Mouse (Mus musculus) limb, embryonic 14.5 days (tissue): ENCODE measurements at regions not wholly inside any gene's neighbourhood (a gene's known extent, or its start where the extent isn't known, plus 50 kb on each side); places are given as distances from the start of the nearest gene placed in this dataset.

Experiments
- ATAC-seq: fragments of 200-750 bp; cut with Nextera tagmentation; 2 replicates; pipeline ENCODE4 v1.8.0; 2017; ENCODE audit warnings: low read depth, moderate number of reproducible peaks, moderate TSS enrichment; ENCODE audit not compliant: low FRiP score
- DNase-seq: peaks from one replicate; pipeline ENCODE4 v3.0.0-alpha.2; 2015; ENCODE audit warnings: low spot score
- H3K27ac ChIP-seq: fragments of 300-500 bp; sonication (generic); replicated peaks from 2 replicates; pipeline ENCODE4 v1.5.1; 2014; ENCODE audit warnings: low read depth, mild to moderate bottlenecking, low read length, moderate library complexity, mixed read lengths
- H3K27me3 ChIP-seq: fragments of 300-500 bp; sonication (generic); 2 replicates; pipeline ENCODE4 v1.6.1; 2014; ENCODE audit warnings: low read length, mixed read lengths; ENCODE audit not compliant: control insufficient read depth, insufficient read depth
- H3K36me3 ChIP-seq: fragments of 300-500 bp; sonication (generic); 2 replicates; pipeline ENCODE4 v1.6.1; 2014; ENCODE audit warnings: mild to moderate bottlenecking, low read length, moderate library complexity, mixed read lengths; ENCODE audit not compliant: control insufficient read depth, insufficient read depth
- H3K4me1 ChIP-seq: fragments of 300-500 bp; sonication (generic); 2 replicates; pipeline ENCODE4 v1.6.1; 2014; ENCODE audit warnings: antibody characterized with exemption, low read length, mixed read lengths; ENCODE audit not compliant: control insufficient read depth, insufficient read depth
- H3K4me2 ChIP-seq: fragments of 300-500 bp; sonication (generic); replicated peaks from 2 replicates; pipeline ENCODE4 v1.6.1; 2014; ENCODE audit warnings: low read depth, mild to moderate bottlenecking, low read length, moderate library complexity; ENCODE audit not compliant: severe bottlenecking
- H3K4me3 ChIP-seq: fragments of 300-500 bp; sonication (generic); replicated peaks from 2 replicates; pipeline ENCODE4 v1.5.1; 2014; ENCODE audit warnings: low read length
- H3K9ac ChIP-seq: fragments of 300-500 bp; sonication (generic); 2 replicates; pipeline ENCODE4 v1.6.1; 2014; ENCODE audit warnings: mild to moderate bottlenecking, low read depth, low read length, moderate library complexity; ENCODE audit not compliant: severe bottlenecking
- H3K9me3 ChIP-seq: fragments of 300-500 bp; sonication (generic); 2 replicates; pipeline ENCODE4 v1.6.1; 2016; ENCODE audit warnings: low read length; ENCODE audit not compliant: control insufficient read depth
- POLR2A ChIP-seq: fragments of 200-500 bp; IDR thresholded peaks from 2 replicates; pipeline ENCODE4 v1.8.0; 2012; ENCODE audit warnings: inconsistent platforms, mild to moderate bottlenecking, moderate library complexity, borderline replicate concordance; ENCODE audit not compliant: insufficient read depth, insufficient read length; ENCODE audit errors: extremely low read depth
- WGBS: fragments of 180-500 bp; shearing (Covaris S2); extraction: QIAGEN DNeasy Blood & Tissue Kit; methylation state at CpG from one replicate; pipeline ENCODE4 v1.1.7; 2014; 5-methylcytosine and 5-hydroxymethylcytosine counted together

DNA sequence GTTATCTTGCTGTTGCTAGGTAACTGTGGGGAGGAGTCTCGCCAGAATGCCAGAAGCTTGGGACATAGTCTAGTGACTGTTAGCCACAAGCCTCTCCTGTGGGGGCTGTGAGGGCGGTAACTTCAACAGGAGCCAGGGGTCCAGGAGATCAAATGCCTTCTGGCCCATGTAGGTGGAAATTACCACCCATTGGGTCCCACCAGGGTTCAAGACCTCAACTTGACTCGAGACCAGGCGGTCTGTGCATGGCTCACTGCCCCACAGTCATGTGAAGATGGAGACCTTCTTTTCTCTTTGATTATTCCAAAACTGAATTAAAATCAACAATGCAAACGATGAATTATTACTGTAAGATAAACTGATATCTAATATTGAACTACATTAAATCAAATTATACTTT lies 281.4 kb upstream of the BB014433 start:
- H3K9me3 ChIP-seq, result no peaks in the 10 kb centered on the region
- H3K27ac ChIP-seq, result no peak overlapping the region
- no peaks in the 10 kb centered on the region for H3K4me1 ChIP-seq
- DNase-seq (no peak), ATAC-seq (no peak)
- H3K4me2 ChIP-seq, result no peak overlapping the region
- TF ChIP-seq POLR2A, result no peak
- 55% methylated on average over 5 of the region's 5 CpGs for WGBS
- no peaks in the 10 kb centered on the region for H3K36me3 ChIP-seq
- H3K27me3 ChIP-seq, result no peaks in the 10 kb centered on the region
- H3K9ac ChIP-seq, result no peak overlapping the region
- H3K4me3 ChIP-seq, result no peak overlapping the region

DNA sequence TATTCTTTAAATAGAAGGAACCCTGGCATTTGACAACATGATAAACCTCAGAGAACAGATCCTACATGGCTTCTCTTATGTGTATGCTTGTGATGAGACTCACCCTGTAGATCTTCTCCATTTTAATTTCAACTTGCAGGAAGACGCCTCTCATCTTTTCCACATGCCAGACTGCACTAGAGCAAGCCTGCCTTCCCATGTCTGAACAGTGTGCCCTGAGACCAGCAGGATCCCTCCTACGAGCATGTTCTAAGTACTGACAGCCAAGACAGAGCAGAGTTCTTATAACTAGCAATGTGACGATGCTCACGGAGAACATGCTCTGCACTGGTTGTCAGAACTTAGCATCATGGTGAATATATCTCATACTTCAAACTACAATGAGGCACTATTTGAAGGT lies 277.5 kb upstream of the BB014433 start:
- no peaks in the 10 kb centered on the region for H3K4me1 ChIP-seq
- 85% methylated on average over 4 of the region's 4 CpGs for WGBS
- ATAC-seq (no peak), DNase-seq (no peak)
- no peak overlapping the region for H3K4me3 ChIP-seq
- H3K27ac ChIP-seq, result no peak overlapping the region
- no peaks in the 10 kb centered on the region for H3K9me3 ChIP-seq
- H3K27me3 ChIP-seq, result no peaks in the 10 kb centered on the region
- no peak for TF ChIP-seq POLR2A
- H3K9ac ChIP-seq, result no peak overlapping the region
- H3K4me2 ChIP-seq, result no peak overlapping the region
- no peaks in the 10 kb centered on the region for H3K36me3 ChIP-seq

DNA sequence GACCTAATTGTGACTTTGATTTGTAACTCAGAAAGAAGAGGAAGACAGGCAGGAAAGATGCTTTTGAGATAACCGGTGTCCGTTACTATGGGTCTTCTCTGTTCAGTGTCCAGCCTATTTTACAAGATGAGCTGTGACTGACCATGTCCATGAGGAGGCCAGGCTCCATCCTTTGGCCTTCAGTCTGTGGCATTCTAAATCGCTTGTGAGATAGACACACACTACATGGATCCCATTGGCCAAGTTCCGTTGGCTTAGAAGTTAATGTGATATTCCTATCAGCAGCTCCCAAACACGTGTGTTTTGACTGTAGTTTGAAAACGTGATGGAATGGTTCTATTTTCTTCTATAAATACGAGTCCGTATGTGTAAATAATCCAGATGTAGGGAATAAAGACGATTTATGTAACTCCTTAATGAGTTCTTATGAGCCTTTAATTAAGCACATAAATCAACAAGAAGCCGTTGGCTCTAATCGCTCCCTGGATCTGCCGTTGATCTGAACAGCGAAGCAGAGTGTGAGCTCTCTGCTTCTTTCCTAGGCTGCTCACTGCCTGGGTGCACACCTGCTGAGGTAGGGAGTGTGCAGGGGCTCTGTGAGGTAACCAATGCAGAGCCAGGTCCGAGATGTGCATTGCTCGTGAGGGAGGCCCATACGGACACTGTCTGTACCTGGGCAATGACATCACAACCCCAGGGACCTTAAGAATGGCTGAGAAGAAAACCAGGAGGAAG lies 272.4 kb upstream of the BB014433 start:
- DNase-seq (no peak), ATAC-seq (no peak)
- no peaks in the 10 kb centered on the region for H3K27me3 ChIP-seq
- TF ChIP-seq POLR2A, result no peak
- H3K36me3 ChIP-seq, result no peaks in the 10 kb centered on the region
- no peaks in the 10 kb centered on the region for H3K9me3 ChIP-seq
- no peak overlapping the region for H3K9ac ChIP-seq
- H3K4me2 ChIP-seq, result no peak overlapping the region
- no peak overlapping the region for H3K27ac ChIP-seq
- H3K4me3 ChIP-seq, result no peak overlapping the region
- WGBS, result 41% methylated on average over 16 of the region's 16 CpGs
- H3K4me1 ChIP-seq, result no peaks in the 10 kb centered on the region

DNA sequence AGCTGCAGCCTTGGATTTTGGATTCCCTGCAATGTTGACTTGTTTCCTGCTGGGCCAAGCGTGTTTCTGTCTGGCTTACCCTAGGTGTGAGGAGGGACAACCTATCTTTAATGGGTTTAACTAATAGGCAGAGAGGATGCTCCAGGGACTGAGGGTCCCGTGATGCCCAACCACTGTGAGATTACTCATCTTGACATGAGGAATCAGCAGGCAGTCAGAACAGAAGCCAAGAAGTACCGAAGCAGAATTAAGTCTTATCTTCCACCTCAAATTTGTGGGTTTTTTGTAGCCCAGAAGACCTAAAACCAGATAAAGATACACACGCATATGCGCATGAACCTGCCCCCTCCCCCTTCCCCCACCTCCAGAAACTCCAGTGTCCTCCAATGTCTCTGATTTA lies 267.6 kb upstream of the BB014433 start:
- H3K27ac ChIP-seq, result no peak overlapping the region
- no peak for DNase-seq
- TF ChIP-seq POLR2A, result no peak
- no peak overlapping the region for H3K4me3 ChIP-seq
- H3K36me3 ChIP-seq, result no peaks in the 10 kb centered on the region
- 82% methylated on average over 5 of the region's 5 CpGs for WGBS
- no peaks in the 10 kb centered on the region for H3K4me1 ChIP-seq
- no peak overlapping the region for H3K4me2 ChIP-seq
- H3K9me3 ChIP-seq, result no peaks in the 10 kb centered on the region
- no peak for ATAC-seq
- no peaks in the 10 kb centered on the region for H3K27me3 ChIP-seq
- no peak overlapping the region for H3K9ac ChIP-seq

DNA sequence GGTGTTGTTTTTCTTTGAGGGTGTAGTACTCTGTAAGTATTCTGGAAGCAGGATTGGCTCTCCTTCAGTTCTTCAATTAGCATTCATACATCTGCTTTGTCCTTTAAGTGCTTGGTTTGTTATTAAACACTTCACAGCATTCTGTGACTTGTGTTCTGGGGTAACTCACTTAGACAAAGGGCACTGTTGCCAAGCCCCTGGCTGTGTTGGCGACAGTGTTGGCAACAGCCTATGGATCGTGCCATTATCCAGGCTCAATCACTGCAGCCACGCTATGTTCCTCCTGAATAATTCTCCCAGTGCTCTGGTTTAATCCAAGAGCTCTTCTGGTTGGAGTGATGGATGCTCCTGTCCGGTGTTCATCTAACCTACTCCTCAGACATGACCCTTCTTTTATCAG lies 265.6 kb upstream of the BB014433 start:
- no peaks in the 10 kb centered on the region for H3K36me3 ChIP-seq
- H3K27me3 ChIP-seq, result no peaks in the 10 kb centered on the region
- 86% methylated on average over 4 of the region's 4 CpGs for WGBS
- H3K4me2 ChIP-seq, result no peak overlapping the region
- no peak for ATAC-seq
- H3K4me1 ChIP-seq, result no peaks in the 10 kb centered on the region
- no peak overlapping the region for H3K9ac ChIP-seq
- DNase-seq, result no peak
- TF ChIP-seq POLR2A, result no peak
- no peak overlapping the region for H3K27ac ChIP-seq
- no peak overlapping the region for H3K4me3 ChIP-seq
- H3K9me3 ChIP-seq, result no peaks in the 10 kb centered on the region
